Mouse (Mus musculus) colon, adult 2 months (tissue): ENCODE data around the gene Olfr275. TPM values are rescaled to one million over a fixed set of nuclear protein-coding genes. Genes with fewer than 3 reads are reported as not detected.

Source experiments
- polyA plus RNA-seq: library from polyadenylated mRNA; depleted of rRNA; stranded (reverse); fragments of >200 nt; gene quantifications from 2 replicates; pipeline ENCODE4 v1.2.3, GENCODE M21; 2012; rRNA removed

The Olfr275 gene
- not detected in 2 replicates for polyA plus RNA-seq

DNA sequence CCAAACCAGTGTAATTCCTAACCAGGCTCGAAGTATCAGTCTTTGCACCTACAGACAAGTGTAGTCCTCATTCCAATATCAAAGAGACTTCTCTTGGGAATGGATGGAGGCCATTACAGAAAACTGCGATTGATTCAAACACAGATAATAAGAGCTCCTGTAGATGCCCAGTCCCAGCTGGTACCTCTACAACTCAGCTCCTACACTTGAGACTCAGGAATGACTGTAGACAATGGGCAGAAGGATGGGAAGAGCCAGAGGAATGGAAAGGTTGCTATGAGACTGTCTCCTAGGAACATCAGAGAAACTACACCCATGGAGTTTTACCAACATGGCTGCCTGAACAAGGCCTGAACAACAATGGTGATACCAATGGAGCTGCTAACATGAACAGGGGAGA lies at the start of gene Olfr275:
TSS of gene Olfr275 (plus strand) at position 301 of the 400 bp plus-strand sequence.

DNA sequence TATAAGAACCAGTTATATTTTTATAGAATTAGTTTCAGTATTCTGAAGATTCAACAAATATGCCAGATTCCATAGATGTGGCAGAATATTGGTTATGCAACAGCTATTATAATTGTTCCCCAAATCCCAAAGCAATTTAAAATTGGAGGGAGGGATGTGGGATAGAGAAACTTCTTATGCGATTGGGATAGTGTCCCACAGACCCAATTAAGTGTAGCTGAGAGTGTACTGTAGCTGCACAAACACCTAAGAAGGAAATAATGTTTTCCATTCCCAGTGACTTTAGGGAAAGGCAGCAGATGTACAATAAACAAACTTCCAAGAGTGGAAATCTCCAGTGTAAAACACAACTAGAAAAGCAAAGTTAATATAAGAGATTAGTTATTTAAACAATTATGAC lies 44.7 kb downstream of the Olfr275 start, which contains the start of gene Olfr273:
TSS of gene Olfr273 (minus strand) at position 101 of the 400 bp plus-strand sequence.

Other genes with a start within 250 kb of the Olfr275 start
- not detected in 2 replicates for gene Toporsl, start 218.3 kb upstream of the Olfr275 start, polyA plus RNA-seq
- not detected in 2 replicates for gene Olfr273, start 44.6 kb downstream of the Olfr275 start, polyA plus RNA-seq
- not detected in 2 replicates for gene Olfr272, start 104.6 kb downstream of the Olfr275 start, polyA plus RNA-seq
- gene Olfr270, start 149.9 kb downstream of the Olfr275 start, polyA plus RNA-seq: not detected in 2 replicates
- not detected in 2 replicates for gene Nipsnap3a, start 174.7 kb downstream of the Olfr275 start, polyA plus RNA-seq
- 30.5 and 36.6 TPM in 2 replicates for gene Nipsnap3b, start 197.3 kb downstream of the Olfr275 start, polyA plus RNA-seq